Mouse (Mus musculus): ENCODE results near the gene Gm28845.
"Not testable (repeated sequence)": the region's sequence is repeated elsewhere in the genome, so short reads cannot be mapped to it uniquely, and the experiment has no call there.

The Gm28845 gene

GRCm38 (mm10) chr1:65107654-65108279 lies 11.6 kb downstream of the Gm28845 start:
- DNase-seq (ENCODE audit: low read depth) = no peak

- DNase-seq (ENCODE audit: low read depth) = no peak
Measured at GRCm38 (mm10) chr1:65103273-65103672, 16.1 kb downstream of the Gm28845 start, which contains the start of gene Cryga. Cryga (minus strand) TSS chr1:65103373.

- DNase-seq (ENCODE audit: low read depth) = no peak
Measured at GRCm38 (mm10) chr1:65096953-65097352, 22.4 kb downstream of the Gm28845 start.

GRCm38 (mm10) chr1:65091566-65091965 lies 27.8 kb downstream of the Gm28845 start:
- no peak for DNase-seq (ENCODE audit: low read depth)

- no peak for DNase-seq (ENCODE audit: low read depth)
Measured at GRCm38 (mm10) chr1:65090370-65090769, 29.0 kb downstream of the Gm28845 start.

- DNase-seq (ENCODE audit: low read depth) = no peak
Measured at GRCm38 (mm10) chr1:65088567-65089356, 30.6 kb downstream of the Gm28845 start.

- DNase-seq (ENCODE audit: low read depth) = no peak
Measured at GRCm38 (mm10) chr1:65082188-65082587, 37.2 kb downstream of the Gm28845 start, which contains the start of gene Crygb. Crygb (minus strand) TSS chr1:65082288.

- DNase-seq (ENCODE audit: low read depth) = no peak
Measured at GRCm38 (mm10) chr1:65075607-65076006, 43.8 kb downstream of the Gm28845 start.

- DNase-seq (ENCODE audit: low read depth) = no peak
Measured at GRCm38 (mm10) chr1:65073589-65073988, 45.8 kb downstream of the Gm28845 start, which contains the start of gene Crygc. Crygc (minus strand) TSS chr1:65073689.

GRCm38 (mm10) chr1:65067842-65068241 lies 51.5 kb downstream of the Gm28845 start:
- DNase-seq (ENCODE audit: low read depth) = no peak

GRCm38 (mm10) chr1:65064201-65064600 lies 55.2 kb downstream of the Gm28845 start:
- DNase-seq (ENCODE audit: low read depth) = no peak

GRCm38 (mm10) chr1:65063352-65063751 lies 56.0 kb downstream of the Gm28845 start, which contains the start of gene Crygd:
Crygd (minus strand) TSS chr1:65063452.
- no peak for DNase-seq (ENCODE audit: low read depth)

- DNase-seq (ENCODE audit: low read depth) = no peak
Measured at GRCm38 (mm10) chr1:65052140-65052539, 67.2 kb downstream of the Gm28845 start.

GRCm38 (mm10) chr1:65051696-65052095 lies 67.7 kb downstream of the Gm28845 start:
- DNase-seq (ENCODE audit: low read depth) = no peak

GRCm38 (mm10) chr1:65050952-65051351 lies 68.4 kb downstream of the Gm28845 start, which contains the start of gene Cryge:
Cryge (minus strand) TSS chr1:65051149.
- DNase-seq (ENCODE audit: low read depth) = not testable (repeated sequence)

Data from c-Kit-positive CD71-positive TER-119-negative erythroid progenitor cells, embryonic 14.5 days (primary cell).